Mouse (Mus musculus): ENCODE results near the gene Pzp. TPM values are rescaled to one million over a fixed set of nuclear protein-coding genes. Genes with fewer than 3 reads are reported as not detected.

Pzp gene
- polyA plus RNA-seq, 1 experiment = not detected

- TF ChIP-seq FOSL1 (IDR thresholded peaks at IDR 0.05; ENCODE audit: insufficient read depth, low read length, poor library complexity, severe bottlenecking) = no peak
- TF ChIP-seq MAX (IDR thresholded peaks at IDR 0.05) = no peak
- TF ChIP-seq MYOD1 (IDR thresholded peaks at IDR 0.05; ENCODE audit: control insufficient read depth, insufficient read length, low read depth) = no peak
- no peak for TF ChIP-seq USF1 (IDR thresholded peaks at IDR 0.05; ENCODE audit: low read depth)
- no peak for TF ChIP-seq CTCF (IDR thresholded peaks at IDR 0.05; ENCODE audit: control insufficient read depth, insufficient read depth, insufficient read length)
- no peak for TF ChIP-seq MYOG (IDR thresholded peaks at IDR 0.05; ENCODE audit: control insufficient read depth, extremely low read depth, insufficient read length)
- no peak for TF ChIP-seq CEBPB (IDR thresholded peaks at IDR 0.05; ENCODE audit: low read depth)
- no peak overlapping the region for H3K4me3 ChIP-seq (ENCODE audit: insufficient read depth, poor library complexity, severe bottlenecking)
Observed at GRCm38 (mm10) chr6:128457186-128457585, 69.3 kb downstream of the Pzp start.

DNA sequence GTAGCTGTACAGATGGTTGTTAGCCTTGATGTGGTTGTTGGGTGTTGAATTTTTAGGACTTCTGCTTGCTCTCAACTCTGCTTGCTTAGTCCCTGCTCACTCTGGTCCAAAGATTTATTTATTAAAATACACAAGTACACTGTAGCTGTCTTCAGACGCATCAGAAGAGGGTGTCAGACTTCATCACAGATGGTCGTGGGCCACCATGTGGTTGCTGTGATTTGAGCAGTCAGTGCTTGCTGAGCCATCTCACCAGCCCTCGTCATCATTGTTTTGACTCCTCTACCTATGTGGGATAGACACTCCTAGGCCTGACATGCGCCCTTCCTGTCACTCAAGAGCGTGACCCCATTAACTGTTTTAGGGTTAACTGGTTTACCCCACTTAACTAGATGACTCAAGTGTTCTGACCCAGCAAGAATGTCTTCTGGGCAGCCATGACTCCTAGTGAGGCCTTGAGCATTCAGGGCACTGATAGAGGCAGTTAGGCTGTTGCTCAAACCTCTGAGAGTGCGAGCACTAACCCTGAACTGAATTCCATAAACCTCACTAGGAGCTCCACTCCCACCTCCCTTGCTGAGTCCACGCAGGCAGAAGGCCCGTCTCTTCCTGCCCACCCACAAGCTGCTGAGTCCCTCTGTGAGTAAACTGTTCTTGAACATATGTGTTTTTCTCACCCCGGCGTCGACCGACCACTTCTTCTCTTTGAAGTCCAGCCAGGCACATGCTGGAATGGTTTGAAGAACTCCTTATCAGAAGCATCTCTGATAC is 70.5 kb downstream of the Pzp start:
- Histone ChIP-seq H3K79me3 (ENCODE audit: low read depth) (no peaks in the 10 kb centered on the region), H3K4me3 (ENCODE audit: insufficient read depth, poor library complexity, severe bottlenecking) (no peak overlapping the region), H3K36me3 (ENCODE audit: control insufficient read depth, insufficient read depth) (no peaks in the 10 kb centered on the region), H3K79me2 (ENCODE audit: control insufficient read depth, insufficient read depth) (no peaks in the 10 kb centered on the region), H3K27me3 (ENCODE audit: control insufficient read depth, insufficient read depth, insufficient read length) (no peaks in the 10 kb centered on the region), H3ac (ENCODE audit: control insufficient read depth, insufficient read length, low read depth) (no peak overlapping the region)
- no peak for TF ChIP-seq CTCF (IDR thresholded peaks at IDR 0.05; ENCODE audit: control insufficient read depth, insufficient read depth, insufficient read length)
- no peak for TF ChIP-seq MYOG (IDR thresholded peaks at IDR 0.05; ENCODE audit: control insufficient read depth, extremely low read depth, insufficient read length)
- TF ChIP-seq USF1 (IDR thresholded peaks at IDR 0.05; ENCODE audit: low read depth) = no peak
- TF ChIP-seq MYOD1 (IDR thresholded peaks at IDR 0.05; ENCODE audit: control insufficient read depth, insufficient read length, low read depth) = no peak
- TF ChIP-seq MAX (IDR thresholded peaks at IDR 0.05) = no peak
- no peak for TF ChIP-seq CEBPB (IDR thresholded peaks at IDR 0.05; ENCODE audit: low read depth)
- TF ChIP-seq FOSL1 (IDR thresholded peaks at IDR 0.05; ENCODE audit: insufficient read depth, low read length, poor library complexity, severe bottlenecking) = no peak

More at GRCm38 (mm10) chr6:128457186-128457585, 69.3 kb downstream of the Pzp start:
- no peaks in the 10 kb centered on the region for H3K79me2 ChIP-seq (ENCODE audit: control insufficient read depth, insufficient read depth)
- H3ac ChIP-seq (ENCODE audit: control insufficient read depth, insufficient read length, low read depth) = no peak overlapping the region
- H3K27me3 ChIP-seq (ENCODE audit: control insufficient read depth, insufficient read depth, insufficient read length) = no peaks in the 10 kb centered on the region
- H3K36me3 ChIP-seq (ENCODE audit: control insufficient read depth, insufficient read depth) = no peaks in the 10 kb centered on the region
- no peaks in the 10 kb centered on the region for H3K79me3 ChIP-seq (ENCODE audit: low read depth)

- Histone ChIP-seq H3K36me3 (ENCODE audit: control insufficient read depth, insufficient read depth) (no peaks in the 10 kb centered on the region), H3K4me3 (ENCODE audit: insufficient read depth, poor library complexity, severe bottlenecking) (no peak overlapping the region), H3K27me3 (ENCODE audit: control insufficient read depth, insufficient read depth, insufficient read length) (no peaks in the 10 kb centered on the region), H3K79me3 (ENCODE audit: low read depth) (no peaks in the 10 kb centered on the region), H3K79me2 (ENCODE audit: control insufficient read depth, insufficient read depth) (no peaks in the 10 kb centered on the region), H3ac (ENCODE audit: control insufficient read depth, insufficient read length, low read depth) (no peak overlapping the region)
- TF ChIP-seq CTCF (IDR thresholded peaks at IDR 0.05; ENCODE audit: control insufficient read depth, insufficient read depth, insufficient read length) (no peak), MYOG (IDR thresholded peaks at IDR 0.05; ENCODE audit: control insufficient read depth, extremely low read depth, insufficient read length) (no peak), FOSL1 (IDR thresholded peaks at IDR 0.05; ENCODE audit: insufficient read depth, low read length, poor library complexity, severe bottlenecking) (no peak), MAX (IDR thresholded peaks at IDR 0.05) (no peak), USF1 (IDR thresholded peaks at IDR 0.05; ENCODE audit: low read depth) (peak; percentile 41), CEBPB (IDR thresholded peaks at IDR 0.05; ENCODE audit: low read depth) (no peak), MYOD1 (IDR thresholded peaks at IDR 0.05; ENCODE audit: control insufficient read depth, insufficient read length, low read depth) (peak; percentile 47)
Observed at GRCm38 (mm10) chr6:128447063-128447462, 79.5 kb downstream of the Pzp start.

- peak; percentile 68 for TF ChIP-seq USF1 (IDR thresholded peaks at IDR 0.05; ENCODE audit: low read depth)
- TF ChIP-seq CTCF (IDR thresholded peaks at IDR 0.05; ENCODE audit: control insufficient read depth, insufficient read depth, insufficient read length) = no peak
- Histone ChIP-seq H3K79me3 (ENCODE audit: low read depth) (no peaks in the 10 kb centered on the region), H3K36me3 (ENCODE audit: control insufficient read depth, insufficient read depth) (no peaks in the 10 kb centered on the region), H3K4me3 (ENCODE audit: insufficient read depth, poor library complexity, severe bottlenecking) (no peak overlapping the region), H3K27me3 (ENCODE audit: control insufficient read depth, insufficient read depth, insufficient read length) (no peaks in the 10 kb centered on the region), H3K79me2 (ENCODE audit: control insufficient read depth, insufficient read depth) (no peaks in the 10 kb centered on the region), H3ac (ENCODE audit: control insufficient read depth, insufficient read length, low read depth) (no peak overlapping the region)
Observed at GRCm38 (mm10) chr6:128445761-128446535, 80.6 kb downstream of the Pzp start.

GRCm38 (mm10) chr6:128440238-128440637 is 86.3 kb downstream of the Pzp start:
- Histone ChIP-seq H3K36me3 (ENCODE audit: control insufficient read depth, insufficient read depth) (peaks cover 16% of the 10 kb centered on the region), H3K27me3 (ENCODE audit: control insufficient read depth, insufficient read depth, insufficient read length) (no peaks in the 10 kb centered on the region), H3ac (ENCODE audit: control insufficient read depth, insufficient read length, low read depth) (no peak overlapping the region), H3K4me3 (ENCODE audit: insufficient read depth, poor library complexity, severe bottlenecking) (no peak overlapping the region), H3K79me3 (ENCODE audit: low read depth) (peaks cover 28% of the 10 kb centered on the region), H3K79me2 (ENCODE audit: control insufficient read depth, insufficient read depth) (peaks cover 33% of the 10 kb centered on the region)
- TF ChIP-seq FOSL1 (IDR thresholded peaks at IDR 0.05; ENCODE audit: insufficient read depth, low read length, poor library complexity, severe bottlenecking) (no peak), MYOD1 (IDR thresholded peaks at IDR 0.05; ENCODE audit: control insufficient read depth, insufficient read length, low read depth) (no peak), MAX (IDR thresholded peaks at IDR 0.05) (no peak), USF1 (IDR thresholded peaks at IDR 0.05; ENCODE audit: low read depth) (no peak), CEBPB (IDR thresholded peaks at IDR 0.05; ENCODE audit: low read depth) (no peak), CTCF (IDR thresholded peaks at IDR 0.05; ENCODE audit: control insufficient read depth, insufficient read depth, insufficient read length) (no peak), MYOG (IDR thresholded peaks at IDR 0.05; ENCODE audit: control insufficient read depth, extremely low read depth, insufficient read length) (no peak)
